In genomic region chr10:3332880-3333279, GRCm38 (mm10) we compare ENCODE assay signal across 8 mouse cellular contexts. TPM values are rescaled to one million over a fixed set of nuclear protein-coding genes. Genes with fewer than 3 reads are reported as not detected.
DNase-seq lines count a peak whose midpoint lies in the region; ATAC-seq and TF ChIP-seq lines count a peak whose summit lies in the region.

No protein-coding gene starts in this region.

- intact Hi-C loops in gastrocnemius, adult 2 months (cut with DNase I) = loop anchor here (1.0 to 5.0 kb wide), 2 partner anchors 198 to 609 kb away; no protein-coding TSS in a partner anchor
- intact Hi-C loops in left cerebral cortex, postnatal 14 days (cut with DNase I) = loop anchor here (1.0 to 5.0 kb wide), 3 partner anchors 179 to 609 kb away; no protein-coding TSS in a partner anchor

- no peak; the same call in 1 of the 2 replicates for TF ChIP-seq CTCF in gastrocnemius, adult 2 months (IDR thresholded peaks at IDR 0.05)

- H3K4me1 ChIP-seq in liver, embryonic 12.5 days = no peaks in the 10 kb centered on the region
- H3K4me1 ChIP-seq in midbrain, embryonic 15.5 days = no peaks in the 10 kb centered on the region

- no peaks in the 10 kb centered on the region for H3K36me3 ChIP-seq in liver, embryonic 12.5 days
- H3K36me3 ChIP-seq in midbrain, embryonic 15.5 days (replicated peaks) = no peaks in the 10 kb centered on the region

- DNase-seq in liver = peak; percentile 65
- peak; percentile 86 to 93 for DNase-seq in cerebellum, postnatal 25 days
- DNase-seq in gastrocnemius, adult 2 months = peak; percentile 73
- DNase-seq in kidney, adult 11 months = peak; percentile 36
- peak; percentile 85 to 93 for DNase-seq in left cerebral cortex, postnatal 14 days (ENCODE audit: low spot score in 2 of 2)
- DNase-seq in telencephalon, adult 2 months (ENCODE audit: low read depth, low spot score) = peak; percentile 24

- H3K4me2 ChIP-seq in liver, embryonic 12.5 days = no peak overlapping the region
- no peak overlapping the region for H3K4me2 ChIP-seq in midbrain, embryonic 15.5 days

- H3K27me3 ChIP-seq in liver, embryonic 12.5 days (replicated peaks) = no peaks in the 10 kb centered on the region
- H3K27me3 ChIP-seq in midbrain, embryonic 15.5 days (replicated peaks) = no peaks in the 10 kb centered on the region

- no peak overlapping the region for H3K4me3 ChIP-seq in liver, embryonic 12.5 days
- no peak overlapping the region for H3K4me3 ChIP-seq in gastrocnemius, adult 2 months
- H3K4me3 ChIP-seq in midbrain, embryonic 15.5 days = no peak overlapping the region

- WGBS in liver, embryonic 12.5 days (ENCODE audit: insufficient replicate concordance) = 31% methylated on average over 3 of the region's 3 CpGs
- WGBS in midbrain, embryonic 15.5 days = 26% methylated on average over 3 of the region's 3 CpGs

- H3K27ac ChIP-seq in liver, embryonic 12.5 days = no peak overlapping the region
- no peak overlapping the region for H3K27ac ChIP-seq in gastrocnemius, adult 2 months
- H3K27ac ChIP-seq in midbrain, embryonic 15.5 days = no peak overlapping the region

- no peaks in the 10 kb centered on the region for H3K9me3 ChIP-seq in liver, embryonic 12.5 days (replicated peaks)
- H3K9me3 ChIP-seq in midbrain, embryonic 15.5 days = no peaks in the 10 kb centered on the region

- H3K9ac ChIP-seq in liver, embryonic 12.5 days = no peak overlapping the region
- no peak overlapping the region for H3K9ac ChIP-seq in midbrain, embryonic 15.5 days

- no peak for ATAC-seq in liver, embryonic 12.5 days
- ATAC-seq in midbrain, embryonic 15.5 days (replicated peaks) = peak; percentile 89

RNA-seq across cellular contexts. Expression of gene Ppp1r14c, which starts 33.0 kb away (rescaled TPM):
- 0.19 and 0.30 TPM in 2 replicates for polyA plus RNA-seq in liver, embryonic 12.5 days (2016; fragmentation: Nextera tagmentation; extraction: Ambion mirVana)
- total RNA-seq in gastrocnemius, adult 2 months (2021) = 10 to 100 TPM; 78.5 to 82.6 TPM
- 10 to 100 TPM; 40.0 to 45.7 TPM for total RNA-seq in left cerebral cortex, postnatal 14 days (2021)
- polyA plus RNA-seq in midbrain, embryonic 15.5 days (2015; fragmentation: Nextera tagmentation; extraction: Ambion mirVana) = 44.7 and 46.6 TPM in 2 replicates

Comparison
In these comparisons a context has a peak if more than half of its experiments do, and no peak if none do; other contexts are left out.
1. DNase-seq: peak in every context shown above with its lines; median percentile 90 in cerebellum, postnatal 25 days; 89 in left cerebral cortex, postnatal 14 days; 73 in gastrocnemius, adult 2 months; 65 in liver; 36 in kidney, adult 11 months; 24 in telencephalon, adult 2 months.